Mouse (Mus musculus): ENCODE results near the gene Olfm3.

DNA sequence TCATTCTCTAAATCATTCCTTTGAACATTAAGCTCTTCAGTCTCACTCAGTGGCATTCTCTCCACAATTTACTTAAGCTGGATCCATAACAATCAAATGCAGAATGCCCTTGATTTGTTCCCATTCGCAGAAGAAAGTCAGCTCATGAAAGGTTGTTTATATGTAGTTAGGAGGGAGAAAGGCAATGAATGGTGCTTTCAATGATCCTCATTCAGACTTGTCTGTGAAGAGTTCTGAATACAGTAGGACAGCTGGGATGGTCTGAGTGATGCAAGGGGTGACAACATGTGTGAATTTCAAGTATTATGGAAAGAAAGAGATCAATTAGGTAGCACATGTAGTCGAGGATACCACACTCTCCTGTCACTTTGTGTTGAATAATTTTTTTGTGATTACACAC, 186.8 kb downstream of the Olfm3 start:
- no peak for TF ChIP-seq CTCF (IDR thresholded peaks at IDR 0.05)
- no peak for TF ChIP-seq EP300 (IDR thresholded peaks at IDR 0.05)

All from lung, postnatal 0 days (tissue).